Mouse (Mus musculus): ENCODE measurements around the gene Asphd2. TPM values are rescaled to one million over a fixed set of nuclear protein-coding genes. Genes with fewer than 3 reads are reported as not detected.
"Not testable (repeated sequence)": the region's sequence is repeated elsewhere in the genome, so short reads cannot be mapped to it uniquely, and the experiment has no call there.

Gene Asphd2
- polyA plus RNA-seq (2012; rRNA removed): 1.3 and 1.4 TPM in 2 replicates

DNA sequence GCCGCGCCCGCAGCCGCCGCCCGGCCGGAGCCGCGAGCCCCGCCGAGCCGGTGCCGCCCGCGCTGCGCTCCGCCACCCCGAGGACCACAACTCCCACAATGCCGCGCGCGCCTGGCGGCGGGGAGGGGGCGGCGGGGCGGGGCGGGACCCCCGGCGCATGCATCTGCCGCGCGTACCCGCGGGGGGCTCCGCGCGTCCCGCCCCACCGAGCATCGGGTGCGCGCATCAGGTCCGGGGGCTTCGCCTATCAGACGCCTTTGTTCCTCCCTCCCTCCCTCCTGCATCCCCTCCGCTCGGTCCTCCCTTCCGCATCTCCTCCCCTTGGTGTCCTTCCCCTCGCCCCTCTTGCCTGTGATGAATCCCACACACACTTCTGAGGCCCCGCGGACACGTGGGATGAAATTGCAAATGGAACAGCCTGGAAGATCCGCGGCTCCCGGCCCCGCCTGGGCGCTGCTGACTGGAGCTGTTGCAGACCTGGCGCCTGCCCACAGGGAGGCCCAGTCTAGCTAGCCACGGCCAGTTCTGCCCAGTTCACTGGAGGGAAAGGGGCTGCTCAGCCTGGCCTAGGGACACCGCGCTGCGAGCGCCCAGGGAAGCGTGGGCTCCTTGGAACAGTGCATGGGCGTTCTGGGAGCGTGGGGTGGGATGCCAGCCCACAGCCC, at the start of gene Asphd2:
TSS of gene Asphd2 (minus strand) at position 88 of the 665 bp plus-strand sequence.
- no peak for DNase-seq (ENCODE audit: low spot score)

DNA sequence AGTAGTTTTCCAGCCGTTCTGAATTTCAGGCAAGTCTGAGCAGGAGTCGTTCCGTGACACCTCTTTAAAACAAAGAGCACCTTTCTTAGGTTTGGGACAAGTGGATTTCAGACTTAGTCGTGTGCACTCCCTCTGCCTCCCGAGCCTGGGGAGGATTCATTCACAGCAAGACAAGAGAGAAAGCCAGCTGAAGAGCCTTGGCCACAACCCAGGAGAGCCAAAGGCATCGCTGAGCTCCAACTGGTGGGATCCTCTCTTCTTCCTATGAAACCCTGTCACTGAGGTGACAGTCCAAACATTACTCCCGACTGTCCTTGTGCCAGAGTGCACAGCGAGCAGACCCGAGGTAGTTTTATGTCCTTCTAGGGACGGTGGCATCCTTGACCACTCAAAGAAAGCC, 43.9 kb upstream of the Asphd2 start:
- DNase-seq (ENCODE audit: low spot score): no peak

DNA sequence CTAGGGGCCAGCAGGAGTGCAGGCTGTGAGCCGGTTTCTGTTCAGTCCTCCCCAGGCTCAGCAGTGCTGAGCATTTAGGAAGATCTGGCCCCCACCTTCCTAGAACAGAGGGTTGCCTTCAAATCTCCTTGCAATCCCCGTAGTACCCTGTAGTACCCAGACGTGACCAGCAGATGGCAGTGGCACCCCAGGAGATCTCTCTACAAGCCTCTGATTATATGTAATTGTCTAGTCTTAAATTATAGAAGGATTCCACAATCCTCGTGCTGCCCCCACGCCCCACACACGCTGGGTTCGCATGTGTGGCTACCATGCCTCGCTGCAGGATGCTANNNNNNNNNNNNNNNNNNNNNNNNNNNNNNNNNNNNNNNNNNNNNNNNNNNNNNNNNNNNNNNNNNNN, 38.3 kb upstream of the Asphd2 start:
- peak; percentile 56 for DNase-seq (ENCODE audit: low spot score)

DNA sequence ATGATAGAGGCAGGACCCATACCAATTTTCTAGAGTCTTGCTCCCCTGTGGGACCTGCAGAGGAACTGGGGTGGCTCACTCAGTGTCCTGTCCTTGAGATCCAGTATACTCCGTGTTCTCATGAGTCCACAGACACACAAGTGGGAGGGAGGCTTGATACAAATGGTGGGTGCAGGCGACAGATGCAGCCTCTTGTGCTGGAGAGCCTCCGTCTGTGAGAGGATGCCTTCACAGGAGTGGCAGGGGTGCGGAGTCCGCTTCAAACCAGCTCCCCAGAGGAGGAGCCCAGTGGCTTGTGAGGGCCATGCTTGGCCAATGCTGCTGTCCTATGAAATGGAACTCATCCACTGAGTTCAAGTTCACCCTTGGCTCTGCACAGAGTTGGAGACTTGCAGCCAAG, 37.4 kb upstream of the Asphd2 start:
- no peak for DNase-seq (ENCODE audit: low spot score)

DNA sequence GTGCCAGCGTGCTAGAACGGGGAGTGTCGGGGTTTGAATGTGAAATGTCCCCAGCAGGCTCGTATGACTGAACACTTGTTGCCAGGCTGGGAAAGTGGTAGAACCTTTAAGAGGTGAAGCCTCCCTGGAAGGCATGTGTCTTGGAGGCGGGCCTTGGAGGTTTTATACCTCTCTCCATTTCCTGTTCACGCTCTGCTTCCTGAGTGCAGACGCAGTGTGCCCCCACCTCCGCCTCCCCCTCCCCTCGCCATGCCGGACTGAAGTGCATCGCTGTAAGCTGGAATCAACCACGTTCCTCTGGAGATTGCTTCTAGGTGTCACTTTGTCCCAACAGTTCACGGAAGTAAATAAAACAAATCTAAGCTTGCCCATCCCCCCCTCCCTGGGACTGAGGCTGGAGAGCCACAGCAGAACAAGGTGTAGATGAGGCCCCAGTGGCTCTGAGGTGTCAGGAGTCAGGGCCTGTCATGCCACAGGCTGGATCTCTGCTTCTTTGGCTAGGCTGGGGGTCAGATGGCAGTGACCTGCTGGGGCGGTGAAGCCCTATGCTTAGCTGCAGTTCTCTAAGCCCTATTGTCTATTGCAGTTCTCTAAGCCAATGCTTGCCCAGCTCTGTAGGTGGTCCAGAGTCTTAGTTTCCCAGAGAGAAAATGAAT, 36.6 kb upstream of the Asphd2 start:
- no peak for DNase-seq (ENCODE audit: low spot score)

DNA sequence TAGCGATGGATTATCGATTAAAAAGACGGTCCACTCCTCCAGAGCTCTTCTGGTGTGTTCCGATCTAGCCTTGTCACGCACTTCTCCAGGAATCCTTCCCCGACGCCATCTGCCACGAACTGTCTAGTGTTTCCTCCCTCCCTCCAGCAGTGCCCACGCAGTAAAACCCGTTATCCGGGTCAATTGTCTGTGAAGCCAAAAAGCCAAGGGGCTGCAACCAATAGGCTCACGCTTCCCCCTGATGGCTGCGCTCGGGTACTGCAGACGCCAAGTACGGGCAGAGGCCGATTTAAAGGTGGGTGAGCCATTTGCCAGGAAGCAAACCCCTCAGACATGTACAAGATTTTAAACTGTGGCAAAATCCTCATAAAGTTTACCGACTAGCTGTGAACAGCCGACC, 34.3 kb upstream of the Asphd2 start:
- no peak for DNase-seq (ENCODE audit: low spot score)

DNA sequence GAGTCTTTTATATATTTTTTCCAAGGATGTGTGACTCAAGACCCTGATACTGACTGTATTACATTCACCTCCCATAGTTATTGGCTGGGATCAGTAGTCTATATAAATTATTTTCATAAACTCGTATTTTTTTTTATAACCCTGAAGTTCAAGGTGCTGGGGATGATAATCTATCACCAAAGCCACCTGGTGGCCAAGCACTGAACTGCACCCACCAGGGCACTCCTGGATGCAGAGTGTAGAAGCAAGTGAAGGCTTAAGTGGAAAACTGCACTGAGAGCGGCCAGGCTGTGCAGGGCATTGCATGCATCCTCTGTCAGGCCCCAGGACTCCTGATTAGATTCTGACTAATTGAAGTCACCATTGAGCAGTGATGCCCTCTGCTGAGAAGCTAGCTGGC, 32.6 kb upstream of the Asphd2 start:
- DNase-seq (ENCODE audit: low spot score): no peak

DNA sequence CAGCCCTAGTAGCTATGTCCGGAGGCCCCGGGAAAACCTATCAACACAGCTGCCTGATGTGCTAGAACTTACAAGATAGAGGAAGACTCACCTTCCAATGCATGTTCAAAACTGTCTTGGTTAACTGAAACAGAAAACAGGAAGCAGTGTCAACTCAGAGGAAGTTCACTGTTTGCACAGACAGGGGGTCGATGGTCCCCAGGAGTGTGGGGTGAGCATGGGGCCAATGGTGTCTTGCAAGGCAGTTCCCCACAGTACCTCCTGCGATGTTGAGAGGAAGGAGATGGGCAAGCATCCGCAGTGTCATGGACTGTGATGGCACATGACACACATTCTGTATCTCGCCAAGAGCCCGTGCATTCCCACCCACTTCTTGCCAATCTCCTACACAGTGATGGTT, 32.0 kb upstream of the Asphd2 start:
- no peak for DNase-seq (ENCODE audit: low spot score)

DNA sequence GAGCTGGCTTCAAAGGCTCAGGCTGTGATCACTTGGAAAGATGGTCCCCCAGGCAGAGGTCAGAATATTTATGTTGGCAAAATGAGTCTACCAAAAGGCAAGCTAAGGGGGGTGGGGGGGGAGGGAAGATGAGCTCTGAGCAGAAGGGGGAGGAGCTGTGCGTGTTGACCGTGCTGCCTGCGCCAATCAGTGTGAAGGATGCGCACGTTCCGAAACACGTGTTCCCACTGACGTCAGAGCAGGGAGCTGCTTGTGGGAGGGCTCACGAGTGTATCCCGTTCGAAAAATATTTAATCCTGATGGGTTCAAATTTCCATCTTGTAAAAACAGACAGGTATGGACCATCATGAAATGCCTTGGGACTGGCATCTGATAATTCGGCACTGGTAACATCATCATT, 24.9 kb upstream of the Asphd2 start:
- DNase-seq (ENCODE audit: low spot score): no peak

DNA sequence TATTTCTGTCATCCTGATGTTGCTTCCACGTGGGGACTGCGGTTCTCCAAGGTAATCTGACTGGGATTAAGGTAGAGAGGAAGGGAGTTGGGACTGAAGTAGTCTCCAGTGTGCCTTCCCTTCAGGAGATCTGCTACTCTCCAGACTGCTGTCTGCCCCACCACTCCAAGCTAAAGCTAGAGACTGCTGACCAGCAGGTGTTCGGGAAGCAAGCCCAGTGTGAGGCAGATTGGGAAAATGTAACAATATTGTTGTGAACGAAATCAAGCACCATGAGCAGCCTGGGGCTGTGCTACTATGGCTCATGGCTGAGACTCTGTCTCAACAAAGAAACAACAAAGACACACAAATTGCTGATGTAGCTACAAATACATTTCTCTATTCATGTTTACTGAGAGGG, 23.4 kb upstream of the Asphd2 start:
- no peak for DNase-seq (ENCODE audit: low spot score)

DNA sequence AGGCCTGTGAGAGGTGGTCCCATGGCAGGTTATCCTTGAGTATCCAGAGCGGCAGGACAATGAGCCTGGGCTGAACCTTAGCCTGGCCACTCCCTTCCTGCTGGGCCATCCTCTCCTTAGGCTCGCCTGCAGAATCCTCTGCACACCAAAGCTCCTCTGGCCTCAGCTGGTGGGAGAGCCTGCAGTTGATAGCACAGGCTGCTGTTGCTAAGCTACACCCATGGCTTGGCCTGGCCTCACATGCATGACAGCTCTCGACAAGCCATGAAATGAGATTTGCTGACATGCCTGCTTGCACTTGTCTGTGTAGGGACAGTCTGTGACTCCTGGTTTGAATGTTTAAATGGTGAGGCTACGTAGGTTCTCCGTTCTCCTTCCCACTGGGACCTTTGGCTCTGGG, 22.0 kb upstream of the Asphd2 start:
- no peak for DNase-seq (ENCODE audit: low spot score)

DNA sequence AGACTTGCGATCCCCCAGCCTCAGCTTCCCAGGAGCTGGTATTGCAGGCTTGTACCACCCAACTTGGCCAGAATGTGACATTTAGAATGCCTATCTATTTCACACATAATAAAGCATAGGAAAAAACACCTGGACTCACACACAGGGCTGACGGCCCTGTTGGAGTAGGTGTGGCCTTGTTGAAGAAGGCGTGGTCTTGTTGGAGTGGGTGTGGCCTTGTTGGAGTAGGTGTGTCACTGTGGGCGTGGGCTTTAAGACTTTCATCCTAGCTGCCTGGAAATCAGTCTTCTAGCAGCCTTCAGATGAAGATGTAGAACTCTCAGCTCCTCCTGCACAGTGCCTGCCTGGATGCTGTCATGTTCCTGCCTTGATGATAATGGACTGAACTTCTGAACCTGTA, 18.1 kb upstream of the Asphd2 start:
- not testable (repeated sequence) for DNase-seq (ENCODE audit: low spot score)

DNA sequence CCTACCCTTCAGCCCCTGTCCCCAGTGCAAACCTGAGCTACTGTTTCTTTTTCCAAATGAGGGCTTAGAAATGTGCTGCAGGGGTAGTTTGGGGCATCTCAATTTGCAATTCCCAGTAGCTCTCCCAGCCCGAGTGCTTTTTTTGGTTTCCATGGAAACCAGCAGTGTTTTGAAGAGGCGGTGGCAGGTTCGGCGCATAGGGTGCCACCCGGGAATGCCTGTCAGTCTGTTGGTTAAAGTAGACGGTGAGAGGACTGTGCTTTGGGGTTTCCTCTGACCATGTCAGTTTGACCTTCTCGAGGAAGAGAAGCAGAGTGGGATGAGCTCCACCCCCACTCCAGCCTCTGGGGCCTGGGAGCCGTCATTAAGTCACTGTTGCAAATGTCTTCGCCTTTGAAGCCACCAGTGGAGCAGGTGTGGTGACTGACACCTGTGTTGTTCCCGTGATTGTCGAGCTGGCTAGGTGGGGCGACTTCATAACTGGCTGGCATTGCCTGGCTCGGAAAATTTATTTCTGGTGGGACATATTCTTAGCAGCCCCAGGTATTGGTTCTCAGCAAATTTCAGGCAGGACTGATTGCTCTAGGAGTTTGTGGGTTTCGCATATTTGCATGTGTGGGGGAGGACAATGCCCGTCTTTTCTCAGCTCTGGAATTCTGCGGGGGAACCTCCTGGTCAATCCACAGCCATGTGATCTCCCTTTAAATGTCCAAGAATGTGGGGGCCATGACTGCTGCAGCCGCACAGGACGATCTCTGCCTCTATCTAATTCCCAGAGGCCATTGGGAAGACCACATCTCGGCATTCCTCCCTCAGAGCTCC, 17.1 kb upstream of the Asphd2 start:
- DNase-seq (ENCODE audit: low spot score): no peak

DNA sequence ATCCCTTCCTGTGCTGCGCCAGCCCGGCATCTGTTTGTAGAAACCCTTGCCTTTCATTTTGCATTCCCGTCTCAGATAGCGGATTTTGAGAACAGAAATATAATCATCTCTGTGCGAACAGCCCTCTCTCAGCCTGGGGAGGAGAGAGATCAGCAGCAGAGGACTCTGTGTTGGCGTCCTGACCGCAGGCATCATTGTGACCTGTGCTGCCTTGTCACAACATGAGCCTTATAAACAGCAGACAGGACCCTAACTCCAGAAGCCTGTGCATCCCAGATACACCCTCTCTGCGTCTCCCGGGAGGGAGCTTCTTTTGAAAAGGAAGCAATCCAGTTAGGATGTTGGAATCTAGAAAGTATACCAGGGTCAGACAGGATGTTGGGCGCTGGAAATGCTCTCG, 16.4 kb upstream of the Asphd2 start:
- DNase-seq (ENCODE audit: low spot score): no peak

DNA sequence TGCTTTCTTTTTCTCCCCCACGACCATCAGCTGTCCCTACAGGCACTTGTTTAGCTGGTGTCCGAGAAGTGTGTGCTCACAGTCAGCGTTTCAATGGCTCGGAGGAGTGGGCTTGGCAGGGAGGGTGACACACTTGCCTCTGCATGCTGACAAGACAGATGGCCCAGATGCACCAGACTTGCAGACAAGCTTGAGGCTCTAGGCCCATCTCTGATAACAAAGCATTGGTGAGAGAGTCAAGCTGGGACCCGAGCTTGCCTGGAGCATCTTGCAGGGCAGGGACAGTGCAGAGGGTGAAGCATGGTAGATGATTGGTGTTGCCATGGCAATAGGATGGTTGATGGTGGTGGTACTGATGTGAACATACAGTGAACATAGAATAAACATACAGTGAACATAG, 14.6 kb upstream of the Asphd2 start:
- DNase-seq (ENCODE audit: low spot score): no peak

DNA sequence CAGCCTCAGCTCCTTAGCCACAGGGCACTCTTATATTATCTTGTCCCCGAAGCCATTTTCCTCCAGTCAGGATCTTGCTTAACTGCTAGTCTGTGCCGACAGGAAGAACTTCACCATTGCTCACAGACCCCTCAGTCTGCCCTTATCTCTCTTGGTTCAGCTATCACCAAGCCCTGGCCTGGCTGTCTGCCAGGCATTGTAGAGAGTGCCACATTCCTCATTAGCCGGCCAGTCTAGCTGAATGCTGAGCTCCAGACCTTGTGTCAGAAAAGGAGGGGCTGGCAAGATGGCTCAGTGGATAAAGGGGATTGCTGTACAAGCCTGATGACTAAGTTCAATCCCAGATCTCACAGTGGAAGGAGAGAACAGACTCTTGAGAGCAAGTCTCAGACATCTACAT, 11.4 kb upstream of the Asphd2 start:
- no peak for DNase-seq (ENCODE audit: low spot score)

DNA sequence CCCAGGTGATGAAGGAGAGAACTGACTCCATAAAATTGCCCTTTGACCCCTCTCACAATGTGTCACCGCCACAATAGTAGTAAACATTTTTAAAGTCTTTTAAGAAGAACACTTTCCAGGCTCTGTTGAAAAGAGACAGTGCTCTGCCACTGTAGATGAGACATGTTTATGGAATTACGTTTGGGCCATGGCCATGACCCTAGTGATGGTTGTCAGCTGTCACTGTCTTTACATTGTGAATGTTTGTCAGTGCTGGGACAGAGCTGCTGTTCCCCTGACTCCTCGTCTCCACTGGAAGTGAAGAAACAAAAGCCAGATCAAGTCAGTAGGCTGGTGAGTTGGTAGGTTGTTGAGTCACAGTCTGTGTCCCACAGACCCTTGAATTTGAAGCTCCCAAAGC, 7.8 kb upstream of the Asphd2 start:
- DNase-seq (ENCODE audit: low spot score): no peak

DNA sequence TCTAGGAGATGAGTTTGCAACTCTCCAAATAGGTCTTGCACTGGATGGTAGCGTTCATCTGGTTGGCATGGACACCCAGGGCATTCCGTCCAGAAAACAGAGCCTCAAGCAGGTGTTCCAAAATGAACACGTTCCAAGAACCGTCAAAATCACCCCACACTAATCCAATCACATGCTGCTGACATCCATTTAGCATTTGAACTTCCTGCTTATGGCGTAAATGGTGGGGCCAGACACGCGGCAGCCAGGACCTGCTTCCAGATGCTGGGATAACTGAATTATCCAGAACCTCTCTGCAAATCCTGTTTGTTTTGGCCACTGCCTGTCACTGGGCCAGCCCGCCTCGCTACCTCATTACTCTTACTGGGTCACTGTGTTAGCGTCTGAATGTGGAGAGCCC, 4.6 kb upstream of the Asphd2 start:
- DNase-seq (ENCODE audit: low spot score): no peak

DNA sequence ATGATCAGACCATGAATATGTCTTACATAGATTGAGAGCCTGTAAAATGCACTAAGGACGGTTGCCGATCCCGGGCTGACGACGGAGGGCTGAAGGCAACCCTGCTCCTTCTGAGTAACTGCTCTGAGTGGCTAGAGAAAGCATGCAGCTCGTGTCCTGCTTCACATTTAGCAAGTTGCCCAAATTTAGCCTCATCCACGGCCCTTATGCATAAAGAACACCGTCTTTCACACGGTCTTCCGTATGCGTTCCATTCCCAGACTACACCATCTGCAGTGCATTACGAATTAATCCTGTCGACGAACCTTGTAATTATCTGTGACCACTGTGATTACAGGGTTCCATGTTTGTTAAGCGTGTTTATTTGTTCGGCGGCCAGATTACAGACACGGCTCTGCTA, 1.4 kb upstream of the Asphd2 start:
- no peak for DNase-seq (ENCODE audit: low spot score)

DNA sequence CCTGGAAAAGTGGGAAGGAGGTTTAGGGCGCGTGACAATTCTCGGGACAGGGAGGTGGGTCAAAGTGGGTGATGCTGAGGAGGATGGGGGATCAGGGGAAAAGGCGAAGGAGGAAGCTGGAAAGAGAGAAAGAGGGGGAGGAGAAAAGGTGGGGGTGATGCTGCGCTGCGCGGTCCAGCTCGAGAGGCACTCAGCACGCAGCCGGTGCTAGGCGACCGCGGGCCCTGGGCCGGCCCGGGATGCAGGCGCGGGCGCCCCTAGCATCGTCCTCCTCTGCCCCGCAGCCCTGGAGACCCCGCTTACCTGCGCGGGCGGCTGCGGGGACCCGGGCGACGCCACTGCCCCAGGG, 277 bp downstream of the Asphd2 start:
- no peak for DNase-seq (ENCODE audit: low spot score)

DNA sequence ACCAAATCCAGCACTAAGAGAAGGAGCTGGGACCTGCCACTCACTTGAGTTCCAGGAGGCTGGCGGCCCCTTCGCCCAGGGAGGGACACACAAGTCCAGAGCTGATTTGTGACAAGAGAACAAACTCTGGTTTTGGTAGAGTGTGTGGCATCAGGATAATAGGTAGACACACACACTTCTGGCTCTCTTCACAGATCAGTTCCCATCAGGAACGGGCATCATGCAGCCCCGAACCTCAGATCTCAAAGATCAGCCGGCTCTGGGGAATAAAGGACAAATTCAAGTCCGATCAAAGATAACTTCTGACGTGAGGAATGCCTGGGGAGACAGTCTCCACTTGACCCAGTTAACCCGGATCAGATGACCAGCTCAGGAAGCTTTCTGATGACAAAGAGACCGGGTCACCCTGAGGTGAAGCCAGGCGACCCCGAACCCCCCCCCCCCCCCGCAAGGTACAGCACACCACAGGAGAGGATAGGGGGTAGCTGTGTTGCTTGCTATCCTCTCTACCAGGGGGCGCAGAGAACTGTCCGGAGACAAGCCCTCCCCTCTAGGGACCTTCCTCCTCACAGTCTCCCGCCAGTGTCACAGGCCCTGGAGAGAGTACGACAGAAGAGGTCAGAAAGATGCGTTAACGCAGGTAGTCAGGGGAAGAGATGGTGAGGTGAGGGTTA, 788 bp downstream of the Asphd2 start:
- DNase-seq (ENCODE audit: low spot score): no peak

DNA sequence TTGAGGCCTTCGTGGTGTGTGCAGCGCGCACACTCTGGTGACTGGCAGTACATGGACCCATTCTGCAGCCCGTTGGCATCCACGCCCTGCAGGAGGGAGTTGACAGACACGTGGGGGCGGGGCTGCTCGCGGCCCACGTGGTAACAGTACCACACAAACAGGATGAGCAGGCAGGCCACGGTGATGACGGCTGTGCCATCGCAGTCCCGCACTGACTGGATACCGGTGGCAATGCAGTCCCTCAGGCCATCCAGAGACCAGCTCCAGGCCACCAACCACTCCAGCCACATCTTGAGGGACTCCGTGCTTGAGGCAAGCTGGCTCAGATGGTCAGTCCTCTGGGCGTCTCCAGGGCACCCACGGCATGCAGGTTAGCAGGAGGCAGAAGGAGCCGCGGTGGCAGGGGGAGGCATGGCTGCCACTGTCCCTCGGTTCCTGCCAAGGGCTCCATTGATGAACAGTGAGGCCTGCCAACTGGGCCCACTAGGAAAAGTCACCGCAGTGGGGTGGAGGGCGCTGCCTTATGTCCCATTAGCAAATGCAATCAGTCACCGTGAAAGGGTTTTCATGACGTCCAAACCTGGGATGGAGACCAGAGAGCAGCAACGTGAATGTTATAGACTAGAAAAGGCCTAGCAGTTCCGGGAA, 2.9 kb downstream of the Asphd2 start:
- DNase-seq (ENCODE audit: low spot score): no peak

All from urinary bladder, adult 2 months (tissue).